Mouse (Mus musculus) Patski (cell line): ENCODE data around the gene Egr2. TPM values are rescaled to one million over a fixed set of nuclear protein-coding genes. Genes with fewer than 3 reads are reported as not detected.

Experiments
- ATAC-seq: fragments of 100-300 bp; one replicate; pipeline ENCODE4 v1.8.0; 2021
- CTCF ChIA-PET: fragments of 350-600 bp; sonication (Branson Sonifier 250); formaldehyde crosslinking; loops from one replicate; lab custom pipeline; 2022; ENCODE audit warnings: inconsistent platforms; lab: Charles Lee
- POLR2A ChIA-PET: fragments of 350-600 bp; sonication (Branson Sonifier 250); formaldehyde crosslinking; loops from one replicate; lab custom pipeline; 2022; ENCODE audit warnings: antibody characterized with exemption, inconsistent platforms; lab: Charles Lee
- DNase-seq: peaks from one replicate; pipeline ENCODE4 v3.0.0-alpha.2; 2011; ENCODE audit warnings: low read depth, low spot score
- H3K27me3 ChIP-seq: fragments of 371-371 bp; one replicate; pipeline ENCODE4 v1.5.1; 2021
- CTCF ChIP-seq: fragments of 100-300 bp; IDR thresholded peaks from one replicate; pipeline ENCODE4 v1.5.1; 2021
- in situ Hi-C: fragments of 300-500 bp; cut with MboI; formaldehyde crosslinking; loops from 3 replicates; pipeline ENCODE4 v1.11.1; 2018; ENCODE audit warnings: low pct_unique_long_range_greater_than_20kb, mixed read lengths
- polyA plus RNA-seq: library from polyadenylated mRNA; unstranded; gene quantifications from one replicate; pipeline ENCODE4 v1.2.3, GENCODE M21; 2021

Egr2 gene
- polyA plus RNA-seq, 1 experiment from 2014 or later = 2.4 TPM

- ChIA-PET POLR2A (no interaction called here), CTCF (no interaction called here)
- in situ Hi-C loops = no loop called here
- H3K27me3 ChIP-seq = no peaks in the 10 kb centered on the region
- ATAC-seq = no peak
- TF ChIP-seq CTCF = no peak
- DNase-seq = no peak
Observed at GRCm38 (mm10) chr10:67558053-67558452, 22.8 kb downstream of the Egr2 start.

- no peak for TF ChIP-seq CTCF
- ChIA-PET CTCF (no interaction called here), POLR2A (no interaction called here)
- DNase-seq = no peak
- H3K27me3 ChIP-seq = no peaks in the 10 kb centered on the region
- no peak for ATAC-seq
- in situ Hi-C loops = no loop called here
Observed at GRCm38 (mm10) chr10:67559765-67560394, 24.6 kb downstream of the Egr2 start.

- DNase-seq = no peak
- in situ Hi-C loops = no loop called here
- no peak for TF ChIP-seq CTCF
- ChIA-PET CTCF (no interaction called here), POLR2A (interaction anchor here (0.6 kb wide), 1 partner anchor 524 kb away, joined by 6 read pairs; no protein-coding TSS in a partner anchor)
- H3K27me3 ChIP-seq = no peaks in the 10 kb centered on the region
- no peak for ATAC-seq
Observed at GRCm38 (mm10) chr10:67561185-67561584, 25.9 kb downstream of the Egr2 start.

GRCm38 (mm10) chr10:67564509-67564908 is 29.2 kb downstream of the Egr2 start:
- no peak for TF ChIP-seq CTCF
- H3K27me3 ChIP-seq = no peaks in the 10 kb centered on the region
- ChIA-PET CTCF (no interaction called here), POLR2A (interaction anchor here (0.5 to 0.6 kb wide), 3 partner anchors 10 to 644 kb away, joined by 4 to 5 read pairs (median 5); no protein-coding TSS in a partner anchor)
- in situ Hi-C loops = no loop called here
- ATAC-seq (no peak), DNase-seq (no peak)

- DNase-seq = peak; percentile 79
- ChIA-PET POLR2A (no interaction called here), CTCF (no interaction called here)
- no peak for TF ChIP-seq CTCF
- H3K27me3 ChIP-seq = no peaks in the 10 kb centered on the region
- in situ Hi-C loops = no loop called here
- ATAC-seq = peak; percentile 44
Observed at GRCm38 (mm10) chr10:67566104-67566503, 30.8 kb downstream of the Egr2 start.

GRCm38 (mm10) chr10:67569539-67569938 is 34.3 kb downstream of the Egr2 start:
- ChIA-PET POLR2A (no interaction called here), CTCF (no interaction called here)
- in situ Hi-C loops = no loop called here
- no peak for DNase-seq
- no peak for ATAC-seq
- H3K27me3 ChIP-seq = no peaks in the 10 kb centered on the region
- no peak for TF ChIP-seq CTCF

GRCm38 (mm10) chr10:67571443-67571842 is 36.2 kb downstream of the Egr2 start:
- H3K27me3 ChIP-seq = no peaks in the 10 kb centered on the region
- ChIA-PET POLR2A (no interaction called here), CTCF (no interaction called here)
- DNase-seq (no peak), ATAC-seq (no peak)
- in situ Hi-C loops = no loop called here
- TF ChIP-seq CTCF = no peak

GRCm38 (mm10) chr10:67573310-67573709 is 38.0 kb downstream of the Egr2 start:
- DNase-seq (no peak), ATAC-seq (no peak)
- in situ Hi-C loops = no loop called here
- ChIA-PET POLR2A (no interaction called here), CTCF (no interaction called here)
- H3K27me3 ChIP-seq = no peaks in the 10 kb centered on the region
- TF ChIP-seq CTCF = no peak

GRCm38 (mm10) chr10:67579830-67580229 is 44.6 kb downstream of the Egr2 start:
- ChIA-PET POLR2A (no interaction called here), CTCF (interaction anchor here (0.8 kb wide), 1 partner anchor 142 kb away, joined by 3 read pairs; no protein-coding TSS in a partner anchor)
- TF ChIP-seq CTCF = no peak
- DNase-seq = no peak
- in situ Hi-C loops = no loop called here
- ATAC-seq = no peak
- H3K27me3 ChIP-seq = no peaks in the 10 kb centered on the region

GRCm38 (mm10) chr10:67581698-67582285 is 46.5 kb downstream of the Egr2 start:
- in situ Hi-C loops = no loop called here
- TF ChIP-seq CTCF = no peak
- DNase-seq (no peak), ATAC-seq (no peak)
- ChIA-PET CTCF (interaction anchor here (1.1 kb wide), 1 partner anchor 10 kb away, joined by 3 read pairs; no protein-coding TSS in a partner anchor), POLR2A (no interaction called here)
- no peaks in the 10 kb centered on the region for H3K27me3 ChIP-seq

- POLR2A ChIA-PET = interaction anchor here (0.6 kb wide), 1 partner anchor 187 kb away, joined by 7 read pairs; no protein-coding TSS in a partner anchor
- no peak for TF ChIP-seq CTCF
- ATAC-seq (no peak), DNase-seq (no peak)
- CTCF ChIA-PET = no interaction called here
- H3K27me3 ChIP-seq = no peaks in the 10 kb centered on the region
- in situ Hi-C loops = no loop called here
Observed at GRCm38 (mm10) chr10:67585873-67586610, 50.8 kb downstream of the Egr2 start.

Other genes starting within 250 kb of the Egr2 start
- 17.5 TPM for gene Ado, start 13.5 kb downstream of the Egr2 start, polyA plus RNA-seq